Mouse (Mus musculus) liver, embryonic 14.5 days (tissue): ENCODE measurements at regions not wholly inside any gene's neighbourhood (a gene's known extent, or its start where the extent isn't known, plus 50 kb on each side); places are given as distances from the start of the nearest gene placed in this dataset.

Experiments
- ATAC-seq: fragments of 200-750 bp; cut with Nextera tagmentation; 2 replicates; pipeline ENCODE4 v1.8.0; 2017; ENCODE audit warnings: moderate number of reproducible peaks, mild to moderate bottlenecking, moderate library complexity; ENCODE audit not compliant: insufficient read depth
- DNase-seq, 3 experiments: peaks; one replicate each; pipeline ENCODE4 v3.0.0-alpha.2; 2012 to 2013; ENCODE audit warnings: low read depth in 3 of 3, low spot score in 3 of 3
- H3K27ac ChIP-seq: fragments of 300-500 bp; sonication (generic); 2 replicates; pipeline ENCODE4 v1.5.1; 2014; ENCODE audit warnings: moderate library complexity, mild to moderate bottlenecking, control low read depth, inconsistent platforms
- H3K27me3 ChIP-seq: fragments of 300-500 bp; sonication (generic); 2 replicates; pipeline ENCODE4 v1.6.1; 2014; ENCODE audit warnings: mild to moderate bottlenecking, low read length, moderate library complexity; ENCODE audit not compliant: control insufficient read depth, insufficient read depth
- H3K36me3 ChIP-seq: fragments of 300-500 bp; sonication (generic); replicated peaks from 2 replicates; pipeline ENCODE4 v1.6.1; 2014; ENCODE audit warnings: low read depth; ENCODE audit not compliant: control insufficient read depth, insufficient read depth
- H3K4me1 ChIP-seq, 2 experiments: fragments of 200-500 bp in 1 of 2; fragments of 300-500 bp in 1 of 2; sonication (generic) in 1 of 2; replicated peaks; 2 replicates each; pipeline ENCODE4 v1.6.1; 2012 to 2014; ENCODE audit warnings: antibody characterized with exemption in 1 of 2, inconsistent platforms in 1 of 2, low read length in 1 of 2; ENCODE audit not compliant: control insufficient read depth in 2 of 2, insufficient read depth in 2 of 2
- H3K4me2 ChIP-seq: fragments of 300-500 bp; sonication (generic); 2 replicates; pipeline ENCODE4 v1.6.1; 2014; ENCODE audit warnings: low read depth, mild to moderate bottlenecking, control low read depth, moderate library complexity
- H3K4me3 ChIP-seq, 2 experiments: fragments of 200-500 bp in 1 of 2; fragments of 300-500 bp in 1 of 2; sonication (generic) in 1 of 2; 2 replicates each; pipeline ENCODE4 v1.5.1; 2012 to 2014; ENCODE audit warnings: low read depth in 2 of 2, low read length in 2 of 2, mild to moderate bottlenecking in 2 of 2, control low read depth in 1 of 2, inconsistent platforms in 1 of 2, moderate library complexity in 1 of 2; ENCODE audit not compliant: insufficient read depth in 1 of 2
- H3K9ac ChIP-seq: fragments of 300-500 bp; sonication (generic); replicated peaks from 2 replicates; pipeline ENCODE4 v1.6.1; 2014; ENCODE audit warnings: mild to moderate bottlenecking, control low read depth, moderate library complexity
- H3K9me3 ChIP-seq: fragments of 300-500 bp; sonication (generic); 2 replicates; pipeline ENCODE4 v1.6.1; 2016; ENCODE audit warnings: low read length, mixed read lengths; ENCODE audit not compliant: control insufficient read depth
- CTCF ChIP-seq: IDR thresholded peaks from 2 replicates; pipeline ENCODE4 v1.5.1; 2016; ENCODE audit warnings: antibody characterized with exemption, low read depth, control low read depth
- EP300 ChIP-seq: IDR thresholded peaks from 2 replicates; pipeline ENCODE4 v1.6.1; 2016; ENCODE audit warnings: antibody characterized with exemption, low read depth
- WGBS: fragments of 180-500 bp; shearing (Covaris S2); extraction: QIAGEN DNeasy Blood & Tissue Kit; methylation state at CpG from one replicate; pipeline ENCODE4 v1.1.7; 2014; ENCODE audit not compliant: insufficient replicate concordance; 5-methylcytosine and 5-hydroxymethylcytosine counted together

DNA sequence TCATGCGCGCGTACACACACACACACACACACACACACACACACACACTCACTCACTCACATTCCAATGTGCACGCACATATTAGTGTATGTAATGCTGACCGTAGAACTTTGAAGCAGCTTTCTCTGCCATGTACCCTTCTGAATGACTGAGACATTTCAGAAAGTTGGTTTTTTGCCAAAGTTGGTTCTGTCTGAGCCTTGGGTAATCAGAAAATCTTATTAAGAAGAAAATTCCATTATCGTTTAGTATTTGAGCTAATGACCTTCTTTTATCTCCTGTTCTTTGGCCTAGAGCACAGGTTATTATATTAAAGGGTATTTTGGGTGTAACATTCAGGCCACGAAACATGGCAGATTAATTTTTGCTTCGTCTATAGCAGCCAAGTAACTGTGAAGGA, 67.1 kb upstream of the Fam13c start:
- Histone ChIP-seq H3K9ac (no peak overlapping the region), H3K4me3 (no peak overlapping the region), H3K9me3 (no peaks in the 10 kb centered on the region), H3K4me2 (no peak overlapping the region), H3K36me3 (no peaks in the 10 kb centered on the region), H3K4me1 (no peaks in the 10 kb centered on the region), H3K27ac (no peak overlapping the region), H3K27me3 (no peaks in the 10 kb centered on the region)
- ATAC-seq (no peak), DNase-seq (no peak)
- 69% methylated on average over 8 of the region's 8 CpGs for WGBS
- no peak for TF ChIP-seq CTCF
- TF ChIP-seq EP300, result no peak

DNA sequence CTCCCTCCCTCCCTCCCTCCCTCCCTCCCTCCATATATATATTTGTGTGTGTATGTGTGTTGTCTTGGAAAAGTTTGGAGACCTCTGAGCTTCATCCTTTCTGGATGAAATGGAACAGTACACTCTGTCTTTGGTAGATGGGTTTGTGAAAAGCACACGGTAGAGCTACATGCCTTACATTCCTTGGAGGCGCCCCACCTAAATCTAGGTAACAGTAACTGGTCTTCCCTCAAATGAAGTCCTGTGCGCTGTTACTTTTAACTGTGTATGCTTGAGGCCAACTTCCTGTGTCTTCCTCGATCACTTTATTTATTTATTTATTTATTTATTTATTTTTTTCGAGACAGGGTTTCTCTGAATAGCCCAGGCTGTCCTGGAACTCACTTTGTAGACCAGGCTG, 66.4 kb upstream of the Fam13c start:
- WGBS, result 66% methylated on average over 5 of the region's 5 CpGs
- no peak for TF ChIP-seq CTCF
- no peak for TF ChIP-seq EP300

DNA sequence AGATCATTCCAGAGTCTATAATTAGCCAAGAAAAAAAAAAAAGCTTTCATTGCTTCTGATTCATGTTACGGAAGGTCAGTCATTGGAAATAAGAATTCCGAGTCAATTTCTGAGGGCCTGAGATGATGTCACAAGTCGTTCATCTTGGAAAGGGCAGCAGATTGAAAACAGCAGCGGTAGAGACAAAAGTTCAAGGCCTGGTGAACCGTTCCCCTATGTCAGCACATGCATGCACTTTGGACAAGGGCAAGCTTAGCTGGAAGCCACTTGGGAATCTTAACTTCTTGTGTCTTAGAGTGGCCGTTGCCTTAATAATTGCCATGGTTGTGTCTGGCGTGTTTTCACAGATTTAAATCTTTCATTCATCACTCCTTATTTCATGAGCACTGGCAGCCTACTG, 65.6 kb upstream of the Fam13c start:
- TF ChIP-seq EP300, result no peak
- no peak for TF ChIP-seq CTCF
- Histone ChIP-seq H3K9ac (no peak overlapping the region), H3K36me3 (no peaks in the 10 kb centered on the region), H3K9me3 (no peaks in the 10 kb centered on the region), H3K4me3 (no peak overlapping the region), H3K4me2 (no peak overlapping the region), H3K4me1 (no peaks in the 10 kb centered on the region), H3K27ac (no peak overlapping the region), H3K27me3 (no peaks in the 10 kb centered on the region)
- WGBS, result 79% methylated on average over 7 of the region's 7 CpGs
- ATAC-seq (no peak), DNase-seq (no peak)

More for the DNA sequence above, 66.4 kb upstream of the Fam13c start:
- no peak overlapping the region for H3K4me3 ChIP-seq
- H3K4me2 ChIP-seq, result no peak overlapping the region
- H3K4me1 ChIP-seq, result no peaks in the 10 kb centered on the region
- H3K9ac ChIP-seq, result no peak overlapping the region
- H3K36me3 ChIP-seq, result no peaks in the 10 kb centered on the region
- H3K27me3 ChIP-seq, result no peaks in the 10 kb centered on the region
- no peaks in the 10 kb centered on the region for H3K9me3 ChIP-seq
- DNase-seq (no peak), ATAC-seq (no peak)
- no peak overlapping the region for H3K27ac ChIP-seq

DNA sequence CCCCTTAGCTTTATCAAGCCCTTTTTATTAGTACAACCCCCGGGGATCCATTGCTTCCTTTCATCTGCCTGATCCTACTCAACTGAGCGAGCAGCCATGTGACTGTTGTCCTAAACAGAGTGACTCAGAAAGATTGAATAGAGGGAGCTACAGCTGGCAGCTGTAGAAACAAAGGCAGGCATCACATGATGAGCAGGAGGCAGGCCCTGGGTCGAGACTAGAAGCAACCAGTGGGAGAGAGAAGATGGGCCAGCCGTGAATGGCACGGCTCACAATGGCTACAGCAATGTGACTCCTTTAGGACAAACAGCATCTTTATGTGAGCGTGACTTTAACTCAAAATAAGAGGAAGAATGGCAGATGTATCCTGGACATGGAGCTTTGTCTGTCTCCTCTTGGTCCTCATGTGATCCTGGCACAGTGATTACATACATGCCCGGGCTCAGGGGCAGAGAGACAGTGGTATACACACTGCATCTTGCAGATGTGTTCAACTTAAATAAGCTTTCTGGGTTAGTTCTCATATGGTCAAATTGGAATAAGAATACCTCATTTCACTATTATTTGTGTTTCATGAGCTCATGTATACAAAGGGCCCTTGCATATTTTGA, 60.1 kb upstream of the Fam13c start:
- ATAC-seq, result no peak
- H3K9me3 ChIP-seq, result no peaks in the 10 kb centered on the region
- no peaks in the 10 kb centered on the region for H3K27me3 ChIP-seq
- WGBS, result 49% methylated on average over 7 of the region's 7 CpGs
- H3K36me3 ChIP-seq, result no peaks in the 10 kb centered on the region
- no peak overlapping the region for H3K4me2 ChIP-seq
- H3K27ac ChIP-seq, result no peak overlapping the region
- no peak overlapping the region for H3K9ac ChIP-seq
- H3K4me3 ChIP-seq, result no peak overlapping the region
- TF ChIP-seq CTCF, result no peak
- TF ChIP-seq EP300, result no peak
- no peaks in the 10 kb centered on the region for H3K4me1 ChIP-seq
- no peak for DNase-seq

DNA sequence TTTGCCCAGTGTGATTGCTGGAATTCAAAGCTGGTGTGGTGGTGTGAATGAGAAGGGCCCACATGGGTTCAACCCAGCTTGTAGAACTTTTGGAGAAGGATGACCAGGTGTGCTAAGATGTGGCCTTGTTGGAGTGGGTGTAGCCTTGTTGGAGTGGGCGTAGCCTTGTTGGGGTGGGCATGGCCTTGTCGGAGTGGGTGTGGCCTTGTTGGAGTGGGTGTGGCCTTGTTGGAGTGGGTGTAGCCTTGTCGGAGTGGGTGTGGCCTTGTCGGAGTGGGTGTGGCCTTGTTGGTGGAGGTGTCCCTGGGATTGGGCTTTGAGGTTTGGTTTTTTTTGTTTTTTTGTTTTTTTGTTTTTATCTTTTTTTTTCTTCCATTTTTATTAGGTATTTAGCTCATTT, 55.6 kb upstream of the Fam13c start:
- TF ChIP-seq CTCF, result no peak
- no peak for TF ChIP-seq EP300

DNA sequence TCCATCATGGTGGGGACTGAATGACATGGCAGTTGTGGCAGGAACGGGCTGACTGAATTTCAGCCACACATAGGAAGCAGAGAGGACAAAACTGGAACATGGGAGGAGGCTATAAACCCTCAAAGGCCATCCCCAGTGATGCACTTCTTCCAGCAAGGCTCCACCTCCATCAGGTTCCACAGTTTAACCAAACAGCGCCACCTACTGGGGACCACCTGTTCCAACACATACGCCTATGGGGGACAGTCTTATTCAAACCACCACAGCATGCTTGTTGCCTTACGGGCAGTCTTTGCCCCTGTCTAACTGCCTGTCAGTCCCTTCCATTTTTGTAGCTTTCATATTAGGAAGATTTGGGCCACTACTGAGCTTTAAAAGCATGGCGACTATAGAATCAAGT, 52.6 kb upstream of the Fam13c start:
- no peaks in the 10 kb centered on the region for H3K27me3 ChIP-seq
- no peaks in the 10 kb centered on the region for H3K36me3 ChIP-seq
- no peaks in the 10 kb centered on the region for H3K4me1 ChIP-seq
- H3K9me3 ChIP-seq, result no peaks in the 10 kb centered on the region
- ATAC-seq, result no peak
- H3K4me3 ChIP-seq, result no peak overlapping the region
- TF ChIP-seq EP300, result no peak
- peak; percentile 22; the same call in 1 of the 2 replicates for TF ChIP-seq CTCF
- H3K4me2 ChIP-seq, result no peak overlapping the region
- no peak for DNase-seq
- H3K9ac ChIP-seq, result no peak overlapping the region
- 68% methylated on average over 5 of the region's 5 CpGs for WGBS
- no peak overlapping the region for H3K27ac ChIP-seq

More for the DNA sequence above, 55.6 kb upstream of the Fam13c start:
- Histone ChIP-seq H3K9ac (no peak overlapping the region), H3K4me1 (no peaks in the 10 kb centered on the region), H3K27ac (no peak overlapping the region), H3K4me2 (no peak overlapping the region), H3K9me3 (no peaks in the 10 kb centered on the region), H3K36me3 (no peaks in the 10 kb centered on the region), H3K27me3 (no peaks in the 10 kb centered on the region), H3K4me3 (no peak overlapping the region)
- DNase-seq (no peak), ATAC-seq (no peak)
- 47% methylated on average over 4 of the region's 4 CpGs for WGBS
